Mouse (Mus musculus): Measurements from ENCODE around the gene Arhgef11. TPM values are rescaled to one million over a fixed set of nuclear protein-coding genes. Genes with fewer than 3 reads are reported as not detected.

The Arhgef11 gene
- polyA plus RNA-seq, 1 experiment, result 53.8 TPM

- 93% methylated on average over 12 of the region's 12 CpGs for WGBS
- TF ChIP-seq POLR2A (IDR thresholded peaks at IDR 0.05; ENCODE audit: borderline replicate concordance, extremely low read depth, low read depth, low read length) (no peak), CTCF (IDR thresholded peaks at IDR 0.05; ENCODE audit: insufficient read depth, low read length) (no peak)
- DNase-seq, result no peak
- H3K4me1 ChIP-seq (ENCODE audit: control insufficient read depth, insufficient read depth, low read length), result 0 out of 2 replicates have a peak, but pooled peaks cover 5% of the 10 kb centered on the region
- H3K4me3 ChIP-seq (replicated peaks; ENCODE audit: extremely low read depth, low read depth, low read length), result no peak overlapping the region
Observed at GRCm38 (mm10) chr3:87749977-87750376, 132.6 kb downstream of the Arhgef11 start.

DNA sequence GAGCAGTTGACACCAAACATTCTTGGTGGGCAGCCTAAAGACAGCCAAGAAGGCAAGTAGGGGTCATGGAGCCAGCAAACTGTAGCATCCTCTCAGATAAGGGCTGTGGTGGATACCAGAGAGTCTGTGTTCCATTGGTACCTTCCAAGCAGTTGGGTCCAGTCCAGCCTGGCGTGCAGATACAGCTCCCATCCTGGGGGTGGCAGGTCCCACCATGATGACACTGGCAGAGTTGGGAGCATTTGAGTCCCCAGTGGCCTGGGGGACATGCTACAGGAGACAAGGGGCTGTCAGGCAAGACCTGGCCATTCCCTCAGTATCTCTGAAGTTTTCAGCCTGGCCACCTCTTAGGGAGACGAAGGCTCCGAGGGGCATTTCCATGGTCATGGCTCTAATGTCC is 135.2 kb downstream of the Arhgef11 start:
- WGBS, result 87% methylated on average over 3 of the region's 3 CpGs
- no peak for DNase-seq
- no peak overlapping the region for H3K4me3 ChIP-seq (replicated peaks; ENCODE audit: extremely low read depth, low read depth, low read length)
- H3K4me1 ChIP-seq (ENCODE audit: control insufficient read depth, insufficient read depth, low read length), result peaks cover 2% of the 10 kb centered on the region; the same call in 1 of the 2 replicates
- TF ChIP-seq POLR2A (IDR thresholded peaks at IDR 0.05; ENCODE audit: borderline replicate concordance, extremely low read depth, low read depth, low read length), result no peak

DNA sequence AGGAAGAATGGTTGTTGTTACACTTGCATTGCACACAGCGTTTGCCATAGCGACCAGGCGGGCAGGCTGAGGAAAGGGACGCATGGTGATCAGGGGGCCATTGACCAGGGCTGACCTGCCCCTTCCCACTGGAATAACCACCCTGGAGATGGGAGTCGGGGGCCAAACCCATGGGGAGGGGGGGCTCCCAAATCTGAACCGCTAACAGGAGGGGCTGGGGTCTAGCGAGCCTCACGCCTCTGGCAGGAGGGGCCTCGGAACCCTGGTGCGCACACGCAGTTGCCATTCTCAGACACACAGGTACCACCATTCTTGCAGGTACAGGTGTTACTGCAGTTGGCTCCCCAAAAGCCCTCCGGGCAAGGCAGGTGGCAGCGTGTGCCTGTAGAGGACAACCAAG is 136.5 kb downstream of the Arhgef11 start:
- DNase-seq, result no peak
- Histone ChIP-seq H3K4me3 (replicated peaks; ENCODE audit: extremely low read depth, low read depth, low read length) (no peak overlapping the region), H3K4me1 (ENCODE audit: control insufficient read depth, insufficient read depth, low read length) (peaks cover 2% of the 10 kb centered on the region; the same call in 1 of the 2 replicates)
- TF ChIP-seq CTCF (IDR thresholded peaks at IDR 0.05; ENCODE audit: insufficient read depth, low read length) (no peak), POLR2A (IDR thresholded peaks at IDR 0.05; ENCODE audit: borderline replicate concordance, extremely low read depth, low read depth, low read length) (no peak)
- 90% methylated on average over 13 of the region's 13 CpGs for WGBS

- no peak overlapping the region for H3K4me3 ChIP-seq (replicated peaks; ENCODE audit: extremely low read depth, low read depth, low read length)
- peaks cover 2% of the 10 kb centered on the region; the same call in 1 of the 2 replicates for H3K4me1 ChIP-seq (ENCODE audit: control insufficient read depth, insufficient read depth, low read length)
- peak; percentile 86 for DNase-seq
- WGBS, result 14% methylated on average over 24 of the region's 24 CpGs
- TF ChIP-seq CTCF (IDR thresholded peaks at IDR 0.05; ENCODE audit: insufficient read depth, low read length), result peak; percentile 77
- no peak for TF ChIP-seq POLR2A (IDR thresholded peaks at IDR 0.05; ENCODE audit: borderline replicate concordance, extremely low read depth, low read depth, low read length)
Observed at GRCm38 (mm10) chr3:87755964-87756363, 138.6 kb downstream of the Arhgef11 start.

GRCm38 (mm10) chr3:87756488-87756887 is 139.1 kb downstream of the Arhgef11 start:
- H3K4me1 ChIP-seq (ENCODE audit: control insufficient read depth, insufficient read depth, low read length), result peaks cover 2% of the 10 kb centered on the region; the same call in 1 of the 2 replicates
- TF ChIP-seq POLR2A (IDR thresholded peaks at IDR 0.05; ENCODE audit: borderline replicate concordance, extremely low read depth, low read depth, low read length), result no peak
- no peak for TF ChIP-seq CTCF (IDR thresholded peaks at IDR 0.05; ENCODE audit: insufficient read depth, low read length)
- DNase-seq, result no peak
- no peak overlapping the region for H3K4me3 ChIP-seq (replicated peaks; ENCODE audit: extremely low read depth, low read depth, low read length)
- WGBS, result 76% methylated on average over 20 of the region's 20 CpGs

- TF ChIP-seq POLR2A (IDR thresholded peaks at IDR 0.05; ENCODE audit: borderline replicate concordance, extremely low read depth, low read depth, low read length) (no peak), CTCF (IDR thresholded peaks at IDR 0.05; ENCODE audit: insufficient read depth, low read length) (no peak)
- Histone ChIP-seq H3K4me3 (replicated peaks; ENCODE audit: extremely low read depth, low read depth, low read length) (no peak overlapping the region), H3K4me1 (ENCODE audit: control insufficient read depth, insufficient read depth, low read length) (peaks cover 2% of the 10 kb centered on the region)
- 50% methylated on average over 5 of the region's 5 CpGs for WGBS
- DNase-seq, result no peak
Observed at GRCm38 (mm10) chr3:87758641-87759040, 141.3 kb downstream of the Arhgef11 start.

- WGBS, result 68% methylated on average over 20 of the region's 20 CpGs
- no peak for DNase-seq
- peaks cover 12% of the 10 kb centered on the region for H3K4me1 ChIP-seq (ENCODE audit: control insufficient read depth, insufficient read depth, low read length)
Observed at GRCm38 (mm10) chr3:87761408-87762375, 144.3 kb downstream of the Arhgef11 start.

GRCm38 (mm10) chr3:87763202-87763601 is 145.8 kb downstream of the Arhgef11 start:
- TF ChIP-seq CTCF (IDR thresholded peaks at IDR 0.05; ENCODE audit: insufficient read depth, low read length), result no peak
- TF ChIP-seq POLR2A (IDR thresholded peaks at IDR 0.05; ENCODE audit: borderline replicate concordance, extremely low read depth, low read depth, low read length), result no peak
- no peak overlapping the region for H3K4me3 ChIP-seq (replicated peaks; ENCODE audit: extremely low read depth, low read depth, low read length)
- WGBS, result 37% methylated on average over 4 of the region's 4 CpGs
- DNase-seq, result no peak
- H3K4me1 ChIP-seq (ENCODE audit: control insufficient read depth, insufficient read depth, low read length), result peaks cover 15% of the 10 kb centered on the region

More at GRCm38 (mm10) chr3:87761408-87762375, 144.3 kb downstream of the Arhgef11 start:
- no peak for TF ChIP-seq CTCF (IDR thresholded peaks at IDR 0.05; ENCODE audit: insufficient read depth, low read length)
- no peak for TF ChIP-seq POLR2A (IDR thresholded peaks at IDR 0.05; ENCODE audit: borderline replicate concordance, extremely low read depth, low read depth, low read length)
- H3K4me3 ChIP-seq (replicated peaks; ENCODE audit: extremely low read depth, low read depth, low read length), result no peak overlapping the region

GRCm38 (mm10) chr3:87763683-87764289 is 146.4 kb downstream of the Arhgef11 start:
- H3K4me3 ChIP-seq (replicated peaks; ENCODE audit: extremely low read depth, low read depth, low read length), result peak overlapping the region; percentile 20
- DNase-seq, result peak; percentile 52
- 12% methylated on average over 15 of the region's 15 CpGs for WGBS
- H3K4me1 ChIP-seq (ENCODE audit: control insufficient read depth, insufficient read depth, low read length), result peaks cover 15% of the 10 kb centered on the region
- TF ChIP-seq CTCF (IDR thresholded peaks at IDR 0.05; ENCODE audit: insufficient read depth, low read length) (no peak), POLR2A (IDR thresholded peaks at IDR 0.05; ENCODE audit: borderline replicate concordance, extremely low read depth, low read depth, low read length) (no peak)
